ENCODE assay signal across 8 mouse cellular contexts in the genomic region with DNA sequence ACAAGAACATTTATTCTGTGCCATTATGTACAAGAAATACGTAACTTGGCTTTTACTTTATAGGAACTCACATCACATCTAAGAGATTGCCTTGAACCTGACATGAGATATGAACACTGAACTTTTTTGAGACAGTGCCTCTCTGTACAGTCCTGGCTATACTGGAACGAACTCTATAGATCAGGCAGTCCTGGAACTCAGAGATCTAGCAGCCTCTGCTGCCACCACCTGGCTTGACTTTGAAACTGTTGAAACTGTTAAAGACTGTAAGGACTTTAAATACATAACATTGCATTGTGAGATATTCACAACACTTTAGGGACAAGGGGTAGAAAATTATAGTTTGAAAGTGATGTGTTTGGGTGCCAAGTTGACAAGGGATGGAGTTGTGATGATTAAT. TPM values are rescaled to one million over a fixed set of nuclear protein-coding genes. Genes with fewer than 3 reads are reported as not detected.
DNase-seq lines count a peak whose midpoint lies in the region; ATAC-seq and TF ChIP-seq lines count a peak whose summit lies in the region.

No protein-coding gene starts in this region.

- H3K27me3 ChIP-seq in cerebellum, adult 2 months (ENCODE audit: control insufficient read depth, insufficient read depth, low read length), result no peaks in the 10 kb centered on the region
- peaks cover 55% of the 10 kb centered on the region for H3K27me3 ChIP-seq in embryonic facial prominence, embryonic 10.5 days (replicated peaks; ENCODE audit: low read depth, poor library complexity, severe bottlenecking)
- H3K27me3 ChIP-seq in liver, embryonic 11.5 days (replicated peaks; ENCODE audit: control insufficient read depth, insufficient read depth, low read length), result no peaks in the 10 kb centered on the region

- H3K9ac ChIP-seq in liver, embryonic 11.5 days (ENCODE audit: low read depth, low read length), result no peak overlapping the region

- no peaks in the 10 kb centered on the region for H3K4me1 ChIP-seq in cerebellum, adult 2 months (ENCODE audit: control insufficient read depth, insufficient read depth, low read length)
- H3K4me1 ChIP-seq in embryonic facial prominence, embryonic 10.5 days, result no peaks in the 10 kb centered on the region
- no peaks in the 10 kb centered on the region for H3K4me1 ChIP-seq in liver, embryonic 11.5 days (replicated peaks; ENCODE audit: control insufficient read depth, insufficient read depth, low read length)

- H3K27ac ChIP-seq in cerebellum, adult 2 months (ENCODE audit: insufficient read depth, low read length), result no peak overlapping the region
- no peak overlapping the region for H3K27ac ChIP-seq in embryonic facial prominence, embryonic 10.5 days (replicated peaks)
- peak overlapping the region; percentile 48; the same call in 1 of the 2 replicates for H3K27ac ChIP-seq in liver, embryonic 11.5 days (ENCODE audit: low read depth, low read length)

- no peak for TF ChIP-seq POLR2A in cerebellum, adult 2 months (IDR thresholded peaks at IDR 0.05; ENCODE audit: borderline replicate concordance, insufficient read depth, low read length)

- 49% methylated on average over 2 of the region's 2 CpGs for WGBS in cerebellum, adult 2 months
- WGBS in embryonic facial prominence, embryonic 10.5 days, result 79% methylated on average over 2 of the region's 2 CpGs
- WGBS in liver, embryonic 11.5 days, result 57% methylated on average over 2 of the region's 2 CpGs

- intact Hi-C loops in left cerebral cortex, postnatal 10 days (cut with DNase I), result no loop called here
- intact Hi-C loops in left cerebral cortex, postnatal 4 days (cut with DNase I), result no loop called here

- H3K4me2 ChIP-seq in liver, embryonic 11.5 days, result no peak overlapping the region

- peak; percentile 42; the same call in 1 of the 2 replicates for TF ChIP-seq CTCF in cerebellum, adult 2 months (IDR thresholded peaks at IDR 0.05; ENCODE audit: borderline replicate concordance, insufficient read depth, low read depth, low read length)

- ATAC-seq in cerebellum, adult (ENCODE audit: insufficient number of reproducible peaks, low FRiP score, low TSS enrichment), result no peak
- ATAC-seq in liver, embryonic 11.5 days (replicated peaks; ENCODE audit: low FRiP score), result peak; percentile 81

- H3K36me3 ChIP-seq in embryonic facial prominence, embryonic 10.5 days (replicated peaks), result 0 out of 2 replicates have a peak, but pooled peaks cover 6% of the 10 kb centered on the region
- H3K36me3 ChIP-seq in liver, embryonic 11.5 days (ENCODE audit: control insufficient read depth, insufficient read depth, low read length), result no peaks in the 10 kb centered on the region

- peak; percentile 11 to 32 for DNase-seq in cerebellum, adult 2 months
- peak; percentile 20 to 35 for DNase-seq in left cerebral cortex, postnatal 10 days (ENCODE audit: extremely low spot score in 1 of 2, low spot score in 2 of 2)
- no peak for DNase-seq in left cerebral cortex, postnatal 4 days
- DNase-seq in R1 (ENCODE audit: low read depth, low spot score), result peak; percentile 50
- peak; percentile 13 for DNase-seq in embryonic facial prominence, embryonic 10.5 days (ENCODE audit: low spot score)
- no peak for DNase-seq in liver, embryonic 11.5 days (ENCODE audit: low spot score)
- DNase-seq in spleen, postnatal 10 days (ENCODE audit: low spot score in 2 of 2), result peak; percentile 43 to 77

- no peak overlapping the region for H3K4me3 ChIP-seq in cerebellum, adult 2 months (replicated peaks; ENCODE audit: insufficient read depth, low read depth, low read length)
- no peak overlapping the region for H3K4me3 ChIP-seq in embryonic facial prominence, embryonic 10.5 days
- H3K4me3 ChIP-seq in liver, embryonic 11.5 days (ENCODE audit: low read depth, low read length), result no peak overlapping the region

- no peaks in the 10 kb centered on the region for H3K9me3 ChIP-seq in embryonic facial prominence, embryonic 10.5 days
- H3K9me3 ChIP-seq in liver, embryonic 11.5 days (ENCODE audit: control insufficient read depth, low read length), result no peaks in the 10 kb centered on the region

RNA-seq across cellular contexts. Expression of a gene that starts 19.4 kb away (rescaled TPM):
- 25.5 and 28.8 TPM in 2 replicates for polyA plus RNA-seq in cerebellum, adult 2 months (2012; rRNA removed)
- 10 to 100 TPM; 48.6 to 50.3 TPM for total RNA-seq in left cerebral cortex, postnatal 10 days (2021)
- 10 to 100 TPM; 36.6 to 46.6 TPM for total RNA-seq in left cerebral cortex, postnatal 4 days (2021)
- 20.8 and 22.5 TPM in 2 replicates for polyA plus RNA-seq in embryonic facial prominence, embryonic 10.5 days (2016; fragmentation: Nextera tagmentation; extraction: Ambion mirVana)
- 9.4 and 9.5 TPM in 2 replicates for polyA plus RNA-seq in liver, embryonic 11.5 days (2014; fragmentation: Nextera tagmentation; extraction: Ambion mirVana)

RNA-seq across cellular contexts. Expression of a gene that starts 34.3 kb away (rescaled TPM):
- polyA plus RNA-seq in cerebellum, adult 2 months (2012; rRNA removed), result 191 and 195 TPM in 2 replicates
- total RNA-seq in left cerebral cortex, postnatal 10 days (2021), result 10 to 100 TPM; 67.1 to 67.7 TPM
- total RNA-seq in left cerebral cortex, postnatal 4 days (2021), result 10 to 100 TPM; 57.4 to 72.5 TPM
- polyA plus RNA-seq in embryonic facial prominence, embryonic 10.5 days (2016; fragmentation: Nextera tagmentation; extraction: Ambion mirVana), result 30.6 and 33.4 TPM in 2 replicates
- polyA plus RNA-seq in liver, embryonic 11.5 days (2014; fragmentation: Nextera tagmentation; extraction: Ambion mirVana), result 14.6 and 16.1 TPM in 2 replicates

Comparison
In these comparisons a context has a peak if more than half of its experiments do, and no peak if none do; other contexts are left out.
1. DNase-seq: peak in cerebellum, adult 2 months (2 of 2), left cerebral cortex, postnatal 10 days (2 of 2), R1 (single experiment), embryonic facial prominence, embryonic 10.5 days (single experiment) and spleen, postnatal 10 days (2 of 2); none in left cerebral cortex, postnatal 4 days (single experiment) and liver, embryonic 11.5 days (single experiment).